Mouse (Mus musculus): Measurements from ENCODE around the gene Ctrb1.

The Ctrb1 gene

DNA sequence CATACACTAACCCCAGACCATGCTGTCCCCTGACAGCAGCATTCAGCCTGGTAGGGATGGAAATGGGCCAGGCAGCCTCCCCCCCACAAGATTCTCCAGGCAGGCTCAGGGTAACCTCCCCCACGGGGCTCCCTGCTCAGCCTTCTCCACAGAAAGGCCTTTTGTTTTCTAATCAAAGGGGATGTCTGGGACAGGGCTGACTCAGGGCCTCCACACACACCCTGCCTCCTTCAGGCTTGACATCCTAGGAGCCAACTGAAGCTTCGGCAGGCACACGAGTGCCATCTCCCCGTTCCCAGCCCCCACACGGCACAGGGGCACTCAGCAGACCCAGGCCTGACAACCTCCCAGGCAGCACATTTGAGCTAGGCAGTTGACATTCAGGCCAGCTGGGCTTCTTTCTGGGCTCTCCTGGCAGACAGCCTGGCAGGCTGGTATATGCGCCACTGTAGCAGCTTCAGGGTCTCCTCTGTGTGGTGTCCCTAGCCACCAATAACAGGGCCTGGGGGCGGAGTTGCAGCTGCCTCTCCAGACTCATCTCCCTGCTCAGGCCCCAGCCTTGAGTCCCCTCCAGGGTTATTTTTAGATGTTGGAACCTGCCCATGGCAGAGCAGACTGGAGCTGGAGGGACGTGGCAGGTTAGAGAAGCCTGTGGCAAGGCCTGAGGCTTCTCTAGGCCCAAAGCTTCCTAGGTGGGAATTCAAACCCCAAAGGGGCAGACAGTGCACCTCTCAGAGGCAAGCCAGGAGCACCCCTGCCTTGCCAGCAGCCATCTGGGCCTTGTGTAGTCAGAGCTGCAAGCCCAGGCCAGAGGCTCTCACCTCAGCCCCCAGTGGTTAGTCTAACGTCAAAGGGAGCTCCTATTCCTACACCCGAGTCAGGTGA, 26.0 kb upstream of the Ctrb1 start:
- peak; percentile 75 to 83 for DNase-seq

DNA sequence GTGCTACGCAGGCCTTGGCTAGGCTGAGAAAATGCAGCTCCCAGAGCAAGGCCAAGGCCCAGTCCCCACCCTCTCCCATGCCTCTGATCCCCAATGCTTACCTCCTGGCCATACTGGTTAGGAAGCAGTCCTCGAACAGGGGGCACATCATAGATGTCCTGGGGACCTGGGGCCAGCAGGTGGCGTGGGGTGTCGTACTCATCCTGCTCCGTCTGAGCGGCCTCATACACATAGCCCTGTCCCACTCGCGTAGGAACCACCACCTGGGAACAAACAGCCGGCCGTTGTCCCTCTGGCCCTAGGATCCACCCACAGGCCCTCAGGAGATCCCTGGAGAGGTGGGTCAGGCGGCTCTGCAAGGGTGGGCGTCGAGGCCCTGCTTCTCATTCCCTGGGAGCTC, 24.7 kb upstream of the Ctrb1 start:
- peak in 1 of 2 experiments; percentile 17 for DNase-seq

DNA sequence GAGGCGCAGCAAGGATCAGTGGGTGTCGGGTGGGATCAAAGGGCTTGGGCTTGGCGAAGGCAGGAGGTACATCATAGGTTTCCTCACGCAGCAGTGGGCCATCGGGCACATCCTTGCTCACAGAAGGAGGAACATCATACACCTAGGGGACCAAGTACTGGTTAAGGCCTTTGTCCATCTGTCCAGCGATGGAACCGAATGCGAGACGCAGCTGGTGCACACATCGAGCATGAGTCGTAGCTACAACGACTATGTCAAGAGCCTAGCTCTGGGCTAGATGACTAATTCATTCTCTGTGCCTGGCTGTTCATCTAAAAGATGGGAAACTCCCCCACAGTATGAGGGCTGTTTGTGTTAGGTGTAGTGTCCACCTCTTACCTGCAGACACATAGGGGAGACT, 23.5 kb upstream of the Ctrb1 start:
- no peak for DNase-seq

DNA sequence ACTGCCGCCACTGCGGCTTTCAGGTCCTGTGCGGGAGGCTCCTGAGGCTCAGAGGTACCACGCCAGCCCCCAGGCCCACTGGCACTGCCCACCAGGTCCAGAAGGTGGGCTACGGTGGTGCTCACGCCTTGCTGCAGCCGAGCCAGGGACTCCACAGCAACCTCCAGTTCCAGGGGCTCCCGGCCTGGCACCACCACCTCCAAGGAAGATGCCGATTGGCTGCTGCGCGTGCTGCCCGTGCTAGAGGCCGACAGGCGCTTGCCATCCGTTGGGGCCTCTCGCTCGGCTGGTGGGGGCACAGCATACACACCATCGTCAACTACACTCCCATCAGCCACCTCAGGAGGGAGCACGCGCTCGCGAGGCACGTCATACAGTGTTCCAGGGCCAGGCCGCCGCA, 23.0 kb upstream of the Ctrb1 start:
- peak in 1 of 2 experiments; percentile 42 for DNase-seq

DNA sequence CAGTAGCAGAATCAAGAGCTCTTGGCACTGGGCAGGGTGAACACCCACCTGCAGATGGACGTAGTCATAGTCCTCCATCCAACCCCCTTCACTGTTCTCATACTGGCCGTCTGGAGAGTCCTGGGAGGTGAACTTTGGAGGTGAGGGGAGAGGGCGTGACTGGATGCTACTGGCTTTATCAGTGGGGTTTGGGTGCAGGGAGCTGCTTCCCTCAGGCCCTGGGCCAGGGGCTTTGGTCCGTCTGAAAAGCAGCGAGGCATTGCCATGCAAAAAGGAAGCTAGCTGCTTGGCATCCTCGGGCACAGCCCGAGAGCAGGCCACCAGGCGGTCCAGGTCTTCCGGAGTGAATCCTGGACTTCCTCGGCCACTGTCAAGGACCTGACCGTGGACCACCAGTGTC, 22.5 kb upstream of the Ctrb1 start:
- DNase-seq = peak in 1 of 2 experiments; percentile 41

DNA sequence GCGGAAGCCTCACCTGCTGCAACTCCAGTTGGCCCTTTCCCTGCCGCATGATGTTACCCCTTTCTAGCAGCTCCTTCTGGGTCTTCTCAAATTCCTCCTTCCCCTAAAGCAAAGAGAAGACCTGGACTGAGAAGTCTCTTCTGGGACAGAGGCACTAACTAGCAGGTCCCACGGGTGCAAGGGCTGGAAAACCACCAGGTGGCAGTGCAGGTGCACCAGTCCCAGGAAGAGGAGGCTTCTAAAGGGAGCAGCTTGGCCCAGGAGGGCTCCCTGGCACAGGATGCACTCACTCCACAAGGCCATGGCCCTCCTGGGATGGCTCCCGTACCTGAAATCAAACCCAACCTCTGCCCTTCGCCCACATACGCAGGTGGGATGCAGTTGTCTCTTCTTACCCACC, 21.8 kb upstream of the Ctrb1 start:
- DNase-seq = peak; percentile 93 to 94

DNA sequence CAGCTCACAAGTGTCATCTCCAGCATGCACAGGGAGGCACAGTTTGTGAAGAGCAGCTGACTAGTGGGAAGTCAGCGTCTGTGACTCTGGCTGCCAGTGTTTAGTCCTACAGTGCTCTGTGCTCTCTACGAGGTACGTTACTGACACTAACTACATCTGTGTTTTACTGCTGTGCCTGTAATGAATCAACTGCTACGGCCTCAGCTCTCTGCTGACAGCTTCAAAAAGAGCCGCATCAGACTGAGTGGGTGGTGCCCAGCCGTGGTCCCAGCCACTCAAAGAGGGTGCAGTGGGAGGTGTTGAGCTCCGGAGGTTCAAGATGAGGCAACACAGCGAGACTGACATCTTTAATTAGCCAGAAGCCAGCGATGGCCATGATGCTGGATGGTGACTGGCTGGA, 21.3 kb upstream of the Ctrb1 start:
- no peak for DNase-seq

DNA sequence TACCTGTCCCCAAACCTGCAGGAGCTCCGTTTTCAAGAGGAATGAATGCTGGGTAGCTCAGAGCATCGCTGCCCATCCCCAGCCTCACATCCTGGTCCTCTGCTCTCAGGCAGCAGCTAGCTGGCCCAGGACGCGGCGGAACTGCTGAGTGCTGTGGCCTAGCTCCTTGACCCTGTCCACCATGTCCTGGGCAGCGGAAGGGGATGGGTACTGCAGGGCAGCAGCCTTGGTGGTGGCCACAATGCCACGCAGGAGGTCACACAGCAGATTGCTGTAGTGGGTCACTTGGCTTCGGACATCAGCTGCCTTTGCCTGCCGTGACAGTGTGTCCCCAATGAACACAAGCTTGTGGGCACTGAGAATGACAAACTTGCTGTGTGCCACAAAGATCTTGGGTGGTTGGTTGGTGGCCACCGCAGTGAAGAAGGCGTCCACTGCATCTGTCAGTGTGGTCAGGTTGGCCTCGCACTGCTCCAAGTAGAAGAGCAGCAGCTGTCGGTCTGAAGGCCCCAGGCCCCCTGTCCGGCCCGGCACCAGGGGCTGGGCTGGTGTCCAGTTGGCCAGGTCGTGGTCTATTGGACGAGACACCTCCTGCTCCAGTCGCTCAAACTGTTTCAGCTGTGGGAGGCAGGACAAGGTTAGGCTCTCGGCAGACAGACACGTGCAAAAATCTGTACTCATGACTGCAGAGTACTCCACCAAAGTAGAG, 20.1 kb upstream of the Ctrb1 start:
- no peak for DNase-seq

DNA sequence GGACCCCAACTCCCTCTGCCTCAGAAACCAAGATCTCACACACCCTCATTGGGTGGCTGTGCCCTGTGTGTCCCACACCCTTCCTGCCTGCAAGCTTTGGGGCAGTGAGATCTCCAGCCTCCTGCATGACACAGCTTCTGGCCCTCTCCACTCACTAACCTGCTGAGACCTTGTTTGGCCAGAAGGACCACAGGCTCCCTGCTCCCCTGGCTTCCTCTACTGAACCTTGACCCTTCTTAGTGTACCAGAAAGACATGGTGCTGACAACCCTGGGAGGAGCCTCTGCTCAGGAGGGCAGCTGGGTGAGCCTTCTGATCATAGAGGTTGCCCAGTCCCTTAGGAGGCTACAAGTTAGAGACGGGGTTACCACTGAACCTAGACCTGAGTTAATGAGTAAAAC, 18.4 kb upstream of the Ctrb1 start:
- DNase-seq = no peak

DNA sequence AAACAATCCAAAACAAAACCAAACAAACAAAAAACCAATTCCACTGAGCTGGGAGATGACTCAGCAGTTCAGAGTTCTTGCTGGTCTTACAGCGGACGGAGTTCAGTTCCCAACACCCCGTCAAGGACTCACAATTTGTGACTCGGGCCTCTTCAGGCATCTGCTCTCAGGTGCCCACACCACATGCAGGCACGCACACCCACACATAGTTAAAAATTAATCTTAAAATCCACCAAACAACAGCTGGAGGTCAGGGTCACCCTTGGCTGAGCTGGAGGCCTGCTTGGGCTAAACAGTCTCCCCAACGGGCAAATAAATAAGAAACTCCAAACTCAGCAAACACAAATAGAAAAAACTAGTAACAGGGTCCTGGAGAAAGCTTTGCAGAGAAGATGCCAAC, 17.5 kb upstream of the Ctrb1 start:
- DNase-seq = no peak

DNA sequence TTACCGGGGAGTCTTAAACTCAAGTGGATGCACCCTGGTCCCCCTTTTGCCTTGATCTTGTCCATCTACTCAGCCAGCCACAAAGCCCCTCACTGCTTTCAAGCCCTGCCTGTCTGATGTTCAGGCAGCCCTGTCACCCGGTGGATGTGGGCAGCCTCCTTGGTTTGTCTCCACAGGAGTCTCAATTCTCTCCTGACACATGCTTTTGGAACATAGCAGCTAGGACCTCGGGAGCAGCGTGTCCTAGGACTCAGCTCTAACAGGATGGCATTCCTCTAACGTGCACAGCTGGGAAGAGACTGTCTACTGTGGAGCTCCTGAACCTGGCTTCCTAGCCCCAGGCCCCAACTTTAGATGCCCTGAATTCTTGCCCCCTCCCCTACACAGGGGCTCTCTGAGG, 14.9 kb upstream of the Ctrb1 start:
- DNase-seq = no peak

DNA sequence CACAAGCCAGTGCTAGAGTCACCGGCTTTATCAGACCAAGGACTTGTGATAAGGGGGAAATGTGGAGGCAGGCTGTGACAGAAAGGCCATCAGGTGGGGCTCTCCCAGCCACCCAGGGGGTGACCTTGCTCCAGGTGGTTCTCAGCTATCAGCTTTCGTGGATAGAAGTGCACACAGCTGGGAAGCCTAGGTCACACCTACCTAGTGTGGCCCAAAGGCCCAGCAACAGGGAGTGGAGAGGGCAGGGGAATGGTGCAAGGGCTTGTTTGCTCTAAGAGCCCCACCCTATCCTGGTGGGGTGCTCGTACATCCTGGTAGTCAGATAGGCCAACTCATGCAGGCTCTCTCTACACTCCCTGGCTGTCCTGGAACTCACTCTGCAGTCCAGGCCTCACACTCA, 14.4 kb upstream of the Ctrb1 start:
- no peak for DNase-seq

DNA sequence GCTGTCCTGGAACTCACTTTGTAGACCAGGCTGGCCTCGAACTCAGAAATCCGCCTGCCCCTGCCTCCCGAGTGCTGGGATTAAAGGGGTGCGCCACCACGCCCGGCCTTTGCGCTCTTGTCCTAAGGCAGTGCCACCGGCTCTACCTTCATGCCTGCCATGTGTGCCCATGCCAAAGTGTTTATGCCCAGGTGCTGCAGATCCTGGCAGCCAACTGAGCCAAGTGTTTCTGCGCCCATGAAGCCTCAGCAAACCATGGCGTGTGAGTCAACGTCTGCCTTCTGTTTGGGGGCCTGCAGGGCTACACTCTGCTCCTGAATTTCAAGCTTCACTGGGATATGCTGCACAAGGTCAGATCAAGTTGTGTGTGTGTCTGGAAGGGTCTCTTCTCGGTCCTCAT, 13.8 kb upstream of the Ctrb1 start:
- peak in 1 of 2 experiments; percentile 61 for DNase-seq

DNA sequence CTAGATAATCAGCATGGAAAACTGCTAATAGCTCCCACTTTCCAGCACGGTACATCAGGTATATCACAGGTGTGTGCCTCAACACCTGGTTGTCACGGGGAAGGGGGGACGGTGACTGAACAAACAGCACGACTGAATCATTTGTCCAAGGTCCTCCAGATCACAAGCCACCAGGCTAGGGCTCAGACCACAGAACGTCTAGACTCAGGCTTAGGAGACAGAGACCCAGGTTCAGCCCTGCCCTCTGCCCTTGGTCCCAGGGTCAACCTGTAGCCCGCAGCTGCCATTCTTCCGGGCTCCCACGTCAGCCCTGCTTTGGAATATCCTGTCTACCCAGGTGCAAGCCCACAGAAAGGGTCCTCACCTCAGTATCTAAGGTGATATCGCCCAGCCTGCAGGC, 10.6 kb upstream of the Ctrb1 start:
- no peak for DNase-seq

DNA sequence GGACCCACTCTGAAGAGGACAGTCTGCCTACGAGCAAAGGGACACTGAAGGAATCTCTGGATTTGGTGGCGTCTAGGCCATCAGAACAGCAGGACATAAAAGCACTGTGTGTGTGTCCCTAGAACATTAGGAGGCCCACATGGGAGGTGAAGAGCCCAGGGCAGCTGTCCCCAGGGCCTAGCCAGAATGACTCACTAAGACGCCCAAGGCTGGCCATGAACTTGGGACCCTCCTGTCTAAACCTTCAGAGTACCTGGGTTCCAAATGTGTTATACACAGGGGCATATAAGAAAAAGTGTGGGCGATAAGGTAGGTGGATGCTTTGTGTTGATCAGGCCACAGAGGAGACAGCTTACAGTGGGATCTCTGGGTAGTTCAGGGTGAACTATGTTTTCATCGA, 9.9 kb upstream of the Ctrb1 start:
- no peak for DNase-seq

DNA sequence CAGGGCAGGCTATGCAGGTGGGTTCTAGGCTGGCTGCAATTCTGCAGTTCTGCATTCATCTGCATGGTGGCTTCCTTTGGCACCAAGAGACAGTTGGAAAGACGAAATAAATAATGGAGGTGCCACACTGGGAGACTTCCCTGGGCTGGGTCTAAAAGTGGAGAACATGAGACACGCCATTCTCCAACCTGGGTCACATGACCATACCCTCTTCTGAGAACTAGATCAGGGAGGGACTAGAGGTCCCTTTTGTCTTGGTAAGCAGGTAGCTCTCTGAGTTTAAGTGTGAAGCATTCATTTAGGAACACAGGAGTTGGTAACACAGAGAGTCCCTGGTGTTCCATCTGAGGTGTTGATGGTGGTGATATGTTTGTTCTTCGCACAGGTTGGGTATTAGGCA, 9.4 kb upstream of the Ctrb1 start:
- no peak for DNase-seq

DNA sequence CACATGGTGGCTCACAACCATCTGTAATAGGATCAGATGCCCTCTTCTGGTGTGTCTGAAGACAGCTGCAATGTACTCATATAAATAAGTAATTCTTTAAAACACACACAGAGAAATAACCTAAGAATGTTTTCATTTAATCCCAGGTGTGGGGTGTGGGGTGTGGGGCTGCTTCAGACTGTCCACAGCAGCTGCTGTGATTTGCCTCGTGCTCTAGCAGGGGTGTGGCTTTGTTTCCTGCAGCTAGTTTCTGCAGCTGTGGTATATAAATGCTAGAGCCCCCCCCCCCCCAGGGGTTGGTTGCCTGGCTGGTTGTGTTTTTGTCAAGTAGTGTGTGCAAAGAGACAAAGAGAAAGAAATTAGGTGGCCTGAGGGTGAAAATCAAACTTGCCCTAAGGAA, 8.2 kb upstream of the Ctrb1 start:
- no peak for DNase-seq

DNA sequence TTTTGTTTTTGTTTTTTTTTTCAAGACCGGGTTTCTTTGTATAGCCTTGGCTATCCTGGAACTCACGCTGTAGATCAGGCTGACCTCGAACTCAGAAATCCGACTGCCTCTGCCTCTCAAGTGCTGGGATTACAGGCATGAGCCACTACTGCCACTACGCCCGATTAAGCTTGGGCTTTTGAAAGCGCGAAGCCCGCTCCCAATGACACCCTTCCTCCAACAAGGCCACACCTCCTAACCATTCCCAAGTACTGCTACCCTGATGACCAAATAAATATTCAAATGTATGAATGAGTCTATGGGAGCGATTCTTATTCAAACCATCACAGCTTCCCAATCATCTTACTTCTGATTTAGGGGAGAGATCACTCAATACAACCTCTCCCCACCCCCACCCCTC, 6.8 kb upstream of the Ctrb1 start:
- DNase-seq = no peak

DNA sequence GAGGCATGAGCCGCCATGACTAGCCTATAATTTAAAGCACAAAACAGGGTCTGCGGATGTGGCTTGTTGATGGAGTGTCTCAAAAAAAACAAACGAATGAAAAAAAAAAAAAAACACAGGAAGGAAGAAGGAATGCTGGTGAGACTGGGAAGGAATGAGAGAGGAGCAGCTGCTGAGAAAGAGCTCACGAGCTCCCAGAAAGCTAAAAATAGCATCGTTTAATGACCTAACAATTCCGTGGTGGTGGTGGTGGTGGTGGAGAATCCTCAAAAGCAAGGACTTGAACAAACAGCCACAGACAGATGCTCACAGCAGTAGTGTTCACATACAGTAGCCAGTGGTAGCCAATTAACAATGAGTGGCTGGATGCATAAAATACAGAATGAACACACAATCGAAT, 4.6 kb upstream of the Ctrb1 start:
- DNase-seq = no peak

DNA sequence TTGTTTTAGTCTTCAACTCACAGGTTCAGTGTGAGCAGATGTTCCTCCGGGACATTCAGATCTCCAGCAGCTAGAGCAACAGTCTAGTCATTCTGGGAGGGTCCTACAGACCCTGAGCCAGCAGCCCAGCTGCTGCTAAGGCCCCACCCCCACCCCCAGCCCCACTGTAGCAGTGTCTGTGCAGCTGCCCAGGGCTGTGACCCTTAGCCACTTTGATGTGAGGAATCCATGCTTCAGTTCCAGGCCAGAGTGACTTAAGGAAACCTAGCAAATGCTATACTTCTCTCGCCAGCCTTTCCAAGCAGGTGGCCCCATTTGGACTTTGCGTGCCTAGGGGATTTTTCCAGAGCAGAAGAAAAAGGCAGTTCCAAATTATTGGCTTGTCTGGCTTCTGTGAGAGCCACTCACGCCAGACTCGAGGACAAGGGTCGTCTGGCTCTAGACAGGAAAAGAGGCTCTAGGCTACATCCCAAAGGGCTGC, 2.5 kb upstream of the Ctrb1 start:
- no peak for DNase-seq

DNA sequence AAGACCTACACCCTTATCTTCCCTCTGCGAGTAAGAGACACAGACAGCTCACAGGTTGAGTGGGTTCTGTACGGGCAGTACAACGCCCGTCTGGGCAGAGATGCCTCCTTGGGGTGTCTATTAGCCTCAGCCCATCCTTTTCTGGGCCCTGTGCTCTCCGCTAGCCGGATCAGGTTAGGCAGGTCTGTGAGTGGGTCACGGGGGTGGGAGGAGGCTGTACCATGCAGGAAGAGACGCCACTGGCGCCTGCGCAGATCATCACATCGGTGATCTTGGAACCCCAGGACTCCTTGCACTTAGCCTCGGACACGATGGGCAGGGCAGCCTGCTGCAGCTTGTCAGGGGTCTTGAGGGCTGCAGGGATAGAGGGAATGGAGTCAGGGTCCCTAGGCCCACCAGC, 3.9 kb downstream of the Ctrb1 start:
- DNase-seq = no peak

DNA sequence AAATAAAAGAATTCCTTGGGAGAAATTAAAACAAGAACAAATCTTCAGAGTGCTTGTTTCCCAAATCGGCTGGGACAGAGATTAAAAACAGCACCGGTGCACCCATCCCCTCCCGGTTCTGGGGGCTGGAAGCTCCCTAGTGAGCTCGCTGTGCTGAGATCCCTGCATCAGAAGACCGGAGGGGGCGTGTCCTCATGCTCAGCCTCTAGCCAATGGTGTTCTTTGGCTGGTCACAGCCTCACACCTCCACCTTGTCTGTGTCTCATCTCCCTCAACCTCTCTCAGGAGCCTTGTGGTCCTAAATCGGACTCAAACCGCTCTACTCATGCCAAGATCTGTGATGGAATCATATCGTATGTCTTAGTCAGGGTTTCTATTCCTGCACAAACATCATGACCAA, 8.3 kb downstream of the Ctrb1 start:
- no peak for DNase-seq

DNA sequence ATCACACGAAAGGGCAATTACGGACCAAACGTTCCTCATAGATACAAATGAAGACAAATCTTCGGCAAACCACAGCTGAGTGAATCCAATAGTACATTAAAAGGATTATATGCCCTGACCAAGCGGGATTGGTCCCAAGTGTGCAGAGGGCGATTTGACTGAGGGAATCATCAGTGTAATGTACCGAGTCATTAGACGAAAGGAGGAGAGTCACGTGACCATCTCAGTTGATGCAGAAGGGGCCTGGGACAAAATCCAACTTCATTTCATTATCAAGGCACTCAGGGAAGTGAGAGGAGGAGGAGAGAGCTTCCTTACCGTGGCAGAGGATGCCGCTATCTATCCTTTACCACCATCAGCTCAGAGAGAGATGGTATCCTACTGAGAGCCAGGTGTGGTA, 9.7 kb downstream of the Ctrb1 start:
- DNase-seq = no peak

DNA sequence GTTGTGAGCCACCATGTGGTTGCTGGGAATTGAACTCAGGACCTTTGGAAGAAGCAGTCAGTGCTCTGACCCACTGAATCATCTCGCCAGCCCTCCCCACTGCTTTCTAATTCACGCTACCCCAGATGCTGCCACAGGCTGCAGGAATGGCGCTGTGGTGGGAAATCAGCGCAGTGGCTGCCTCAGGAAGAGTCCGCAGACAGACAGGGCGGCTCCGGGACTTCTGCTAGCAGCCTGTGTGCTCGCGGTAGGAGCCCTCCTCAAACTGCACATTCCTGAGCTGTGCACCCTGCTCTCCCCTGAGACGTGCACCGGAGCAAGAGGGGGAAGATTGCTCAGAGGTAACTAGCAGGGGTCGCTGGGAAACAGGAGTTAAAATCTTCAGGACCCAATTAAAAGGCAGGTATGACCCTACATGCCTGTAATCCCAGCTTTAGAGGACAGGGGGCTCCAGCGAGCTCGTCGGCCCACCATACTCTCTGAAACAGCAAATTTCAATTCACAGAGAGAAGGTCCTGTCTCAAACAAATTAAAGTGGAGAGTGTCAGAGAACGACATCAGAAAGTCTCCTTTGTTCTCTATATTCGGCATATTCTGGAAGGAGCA, 10.3 kb downstream of the Ctrb1 start:
- DNase-seq = no peak

Measured in cerebellum, adult 18-20 months (tissue).